Mouse (Mus musculus): ENCODE data around the gene Clec4d.

GRCm38 (mm10) chr6:123244201-123244600 lies 17.7 kb upstream of the Clec4d start:
- TF ChIP-seq ZNF384 (IDR thresholded peaks at IDR 0.05; ENCODE audit: low read depth, low read length): no peak
- no peak for TF ChIP-seq MAFK (IDR thresholded peaks at IDR 0.05; ENCODE audit: insufficient read depth, low read depth, low read length)
- TF ChIP-seq CHD2 (IDR thresholded peaks at IDR 0.05; ENCODE audit: low read depth, low read length): no peak
